Mouse (Mus musculus): Measurements from ENCODE around the gene Elf4. TPM values are rescaled to one million over a fixed set of nuclear protein-coding genes. Genes with fewer than 3 reads are reported as not detected.

The Elf4 gene
- 1 to 10 TPM; 1.0 to 1.1 TPM for total RNA-seq (2021)
- long read RNA-seq, experiment 1, result 0 reads
- long read RNA-seq, experiment 2, partial matches to known transcripts, result 0 of 1 reads
- long read RNA-seq, experiment 2, other reads (novel, unspliced or antisense), result 1 of 1 reads

DNA sequence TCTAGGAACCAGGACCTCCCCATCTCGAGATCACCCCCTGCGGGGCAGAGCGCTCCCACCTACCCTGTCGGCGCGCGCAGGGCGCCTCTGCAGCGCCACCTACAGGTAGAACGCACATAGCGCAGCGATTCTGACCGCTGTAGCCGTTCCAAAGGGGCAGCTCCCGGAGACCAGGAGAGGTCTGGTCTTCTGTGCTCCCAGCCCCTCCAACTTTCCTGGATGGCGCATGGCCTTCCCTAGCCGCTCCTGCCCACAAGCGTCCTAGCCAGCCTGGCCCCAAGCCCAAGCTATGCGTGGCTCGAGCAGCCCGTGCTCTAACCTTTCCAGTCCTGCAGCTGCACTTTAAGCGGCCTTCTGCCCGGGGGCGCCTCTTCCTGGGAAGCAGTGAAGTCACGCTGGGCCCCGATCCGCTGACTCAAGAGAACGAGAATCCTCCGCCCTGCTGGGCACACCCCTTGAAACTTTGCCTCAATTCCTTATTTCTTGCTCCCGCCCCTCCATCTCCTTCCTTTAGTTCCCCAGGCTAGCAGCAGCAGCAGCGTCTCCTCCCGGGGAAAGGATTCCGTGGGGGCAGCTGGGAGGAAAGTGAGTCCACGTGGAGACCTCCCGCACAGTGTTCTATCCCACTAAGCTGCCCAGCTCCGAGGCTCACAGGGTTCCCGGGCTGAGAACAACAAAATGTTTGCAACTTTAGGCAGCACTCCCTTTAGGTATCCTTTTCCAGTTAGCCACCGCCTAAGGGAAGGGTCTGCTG is at the start of gene Elf4:
Elf4 (minus strand) TSS at position 379 of the 754 bp plus-strand sequence.
- peak; percentile 32 to 35 for DNase-seq (ENCODE audit: low spot score in 2 of 2)

GRCm38 (mm10) chrX:48493763-48494162 is 30.8 kb upstream of the Elf4 start:
- no peak for DNase-seq (ENCODE audit: low spot score in 2 of 2)

- no peak for DNase-seq (ENCODE audit: low spot score in 2 of 2)
Measured at GRCm38 (mm10) chrX:48481687-48482086, 18.8 kb upstream of the Elf4 start.

DNA sequence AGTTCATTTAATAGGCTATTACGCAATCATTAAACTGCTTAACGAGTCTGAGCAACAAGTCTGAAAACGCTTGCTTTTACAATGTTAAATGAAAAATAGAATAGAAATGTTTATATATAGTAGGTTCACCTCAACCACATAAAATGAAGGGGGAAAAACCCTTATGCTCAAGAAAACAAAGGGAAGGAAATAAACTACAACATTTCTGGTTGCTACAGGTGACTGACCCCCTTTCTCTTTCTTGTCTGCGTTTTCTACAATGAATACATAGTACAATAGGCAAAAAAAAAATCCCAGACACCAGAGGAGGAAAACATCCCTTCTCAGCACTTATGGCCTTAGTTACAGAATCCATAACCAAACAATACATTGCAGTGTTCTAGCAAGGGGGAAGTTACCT is 18.2 kb upstream of the Elf4 start:
- DNase-seq (ENCODE audit: low spot score in 2 of 2), result no peak

DNA sequence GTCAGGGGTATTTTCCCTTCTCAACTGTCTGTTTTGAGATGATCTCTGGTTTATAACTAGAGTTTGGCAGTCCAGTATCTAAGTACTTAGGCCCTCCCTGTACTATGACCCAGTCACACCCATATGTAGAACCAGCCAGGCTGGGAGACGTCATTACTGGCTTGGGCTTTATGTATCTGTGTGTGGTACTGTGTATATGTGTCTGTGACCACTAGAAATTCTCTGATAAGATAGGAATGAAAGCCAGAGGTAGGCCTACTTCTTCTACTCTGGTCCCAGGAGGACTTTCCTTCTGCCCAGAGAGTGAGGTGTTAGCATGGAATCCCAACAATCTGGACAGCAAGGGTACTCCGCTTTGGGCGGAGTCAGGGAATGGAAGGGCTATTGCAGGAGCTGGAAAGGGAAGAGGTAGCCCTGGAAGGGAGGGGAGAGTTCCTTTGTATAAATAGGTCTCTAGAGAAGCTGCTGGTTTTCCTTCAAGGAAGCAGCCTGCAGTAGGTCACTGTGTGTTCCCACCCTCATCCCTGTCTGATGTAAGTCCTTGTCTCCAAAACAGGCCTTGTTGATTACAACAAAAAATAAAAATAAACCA is 4.5 kb upstream of the Elf4 start:
- DNase-seq (ENCODE audit: low spot score in 2 of 2), result no peak

- DNase-seq (ENCODE audit: low spot score in 2 of 2), result no peak
Measured at GRCm38 (mm10) chrX:48466174-48466573, 3.2 kb upstream of the Elf4 start.

DNA sequence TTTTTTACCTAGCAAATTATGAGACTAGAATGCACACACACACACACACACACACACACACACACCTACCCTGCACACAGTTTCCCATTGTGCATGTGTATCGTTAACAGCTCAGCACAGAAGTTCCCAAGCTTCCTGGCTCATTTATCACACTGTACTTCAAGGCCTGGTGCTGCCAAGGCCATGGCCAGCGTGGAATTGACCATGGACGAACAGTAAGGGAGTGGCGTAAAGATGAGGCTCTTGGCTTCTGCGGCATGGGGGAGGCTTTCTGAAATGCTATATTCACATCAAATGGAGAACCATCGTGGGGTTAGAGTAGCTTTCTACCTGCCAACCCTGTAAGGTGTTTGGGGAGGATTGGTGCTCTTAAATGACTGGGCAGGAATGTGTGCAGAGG is 1.5 kb upstream of the Elf4 start:
- DNase-seq (ENCODE audit: low spot score in 2 of 2), result no peak

- DNase-seq (ENCODE audit: low spot score in 2 of 2), result no peak
Measured at GRCm38 (mm10) chrX:48463636-48464035, 704 bp upstream of the Elf4 start.

DNA sequence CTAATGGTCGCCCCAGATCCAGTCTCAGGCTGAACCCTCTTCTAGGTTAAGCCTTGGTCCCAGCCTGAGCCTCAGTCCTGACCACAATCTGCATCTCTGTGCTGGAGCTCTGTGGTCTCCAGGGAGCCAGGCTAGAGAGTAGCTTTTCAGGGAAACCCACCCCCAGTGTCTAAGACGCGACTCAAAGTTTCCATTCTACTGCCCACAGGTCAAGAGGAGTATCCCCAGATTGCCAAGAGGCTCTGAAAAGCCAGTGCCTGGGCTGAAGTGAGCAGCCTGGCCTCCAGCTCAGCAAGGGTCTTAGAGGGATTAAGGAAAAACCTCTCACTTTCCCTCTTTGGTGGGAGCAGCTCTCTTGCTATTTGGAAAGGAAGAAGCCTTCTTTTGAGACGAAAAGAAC is 635 bp downstream of the Elf4 start:
- DNase-seq (ENCODE audit: low spot score in 2 of 2), result no peak

- no peak for DNase-seq (ENCODE audit: low spot score in 2 of 2)
Measured at GRCm38 (mm10) chrX:48461006-48461405, 1.9 kb downstream of the Elf4 start.

DNA sequence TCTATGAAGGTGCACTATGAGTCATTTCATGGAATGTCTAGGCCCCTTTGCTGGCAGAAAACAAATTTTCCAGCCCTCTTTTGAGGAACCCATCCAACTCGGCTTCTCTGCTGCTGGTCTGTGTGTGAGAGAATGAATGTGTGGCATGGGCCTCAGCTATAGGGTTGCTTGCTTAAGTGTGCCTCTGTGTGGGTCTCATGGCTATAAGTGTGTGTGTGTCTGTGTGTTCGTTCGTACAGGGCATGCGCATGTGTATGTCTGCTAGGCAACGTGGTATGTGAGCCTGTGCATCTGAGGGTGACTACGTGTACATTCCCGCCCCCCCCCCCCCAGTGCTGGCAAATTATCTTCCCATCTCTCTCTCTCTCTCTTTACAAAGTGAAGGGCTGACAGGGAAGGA is 2.4 kb downstream of the Elf4 start:
- no peak for DNase-seq (ENCODE audit: low spot score in 2 of 2)

DNA sequence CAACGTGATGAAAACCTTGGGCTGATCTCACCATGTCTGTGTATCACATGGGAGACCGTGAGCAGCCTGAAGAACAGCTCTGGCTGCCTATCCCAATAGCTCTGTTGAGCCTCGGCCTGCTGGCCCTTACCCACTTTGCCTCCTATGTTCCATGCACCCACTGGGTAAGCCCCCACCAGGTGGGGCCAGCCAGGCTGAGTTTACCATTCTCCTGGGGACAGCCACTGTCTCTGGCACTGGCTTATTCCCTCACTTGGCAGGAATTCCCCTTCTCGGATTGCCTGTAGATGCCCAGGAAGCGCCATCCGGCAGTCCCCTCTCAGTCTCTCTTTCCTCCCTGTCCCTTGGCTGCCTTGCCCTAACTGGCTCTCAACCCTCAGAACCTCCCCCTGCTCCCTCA is 6.0 kb downstream of the Elf4 start:
- DNase-seq (ENCODE audit: low spot score in 2 of 2), result no peak

GRCm38 (mm10) chrX:48455018-48455417 is 7.9 kb downstream of the Elf4 start:
- no peak for DNase-seq (ENCODE audit: low spot score in 2 of 2)

GRCm38 (mm10) chrX:48454495-48454878 is 8.4 kb downstream of the Elf4 start:
- DNase-seq (ENCODE audit: low spot score in 2 of 2), result no peak

GRCm38 (mm10) chrX:48453736-48454494 is 9.0 kb downstream of the Elf4 start:
- no peak for DNase-seq (ENCODE audit: low spot score in 2 of 2)

- no peak for DNase-seq (ENCODE audit: low spot score in 2 of 2)
Measured at GRCm38 (mm10) chrX:48452931-48453673, 9.8 kb downstream of the Elf4 start.

GRCm38 (mm10) chrX:48452231-48452890 is 10.6 kb downstream of the Elf4 start:
- no peak for DNase-seq (ENCODE audit: low spot score in 2 of 2)

GRCm38 (mm10) chrX:48449646-48450045 is 13.3 kb downstream of the Elf4 start:
- no peak for DNase-seq (ENCODE audit: low spot score in 2 of 2)

- DNase-seq (ENCODE audit: low spot score in 2 of 2), result no peak
Measured at GRCm38 (mm10) chrX:48444677-48445076, 18.3 kb downstream of the Elf4 start.

- no peak for DNase-seq (ENCODE audit: low spot score in 2 of 2)
Measured at GRCm38 (mm10) chrX:48441954-48442353, 21.0 kb downstream of the Elf4 start.

DNA sequence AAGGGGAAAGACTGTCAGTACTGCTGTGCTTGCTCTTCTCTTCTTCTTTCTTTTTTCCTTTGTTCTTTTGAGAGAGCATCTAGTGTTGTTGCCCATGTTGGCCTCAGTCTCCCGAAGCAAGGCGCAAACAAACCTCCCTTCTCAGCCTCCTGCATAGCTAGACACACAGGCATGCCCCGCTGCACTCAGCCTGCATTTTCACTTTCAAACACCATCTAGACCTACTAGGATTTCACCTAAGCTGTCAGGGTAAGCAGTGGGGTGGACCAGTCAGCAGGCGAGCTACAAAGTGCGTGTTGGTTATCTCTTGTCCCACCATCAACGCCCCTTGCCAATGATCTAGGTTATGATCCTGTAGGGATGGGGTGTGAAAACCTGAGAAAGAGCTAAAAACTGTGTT is 21.4 kb downstream of the Elf4 start:
- DNase-seq (ENCODE audit: low spot score in 2 of 2), result no peak

All from left cerebral cortex, adult 18-20 months (tissue).